Mouse (Mus musculus): Measurements from ENCODE around the gene Slc24a2. TPM values are rescaled to one million over a fixed set of nuclear protein-coding genes. Genes with fewer than 3 reads are reported as not detected.

Slc24a2 gene
- total and polyA plus RNA-seq, 3 experiments, result not detected

DNA sequence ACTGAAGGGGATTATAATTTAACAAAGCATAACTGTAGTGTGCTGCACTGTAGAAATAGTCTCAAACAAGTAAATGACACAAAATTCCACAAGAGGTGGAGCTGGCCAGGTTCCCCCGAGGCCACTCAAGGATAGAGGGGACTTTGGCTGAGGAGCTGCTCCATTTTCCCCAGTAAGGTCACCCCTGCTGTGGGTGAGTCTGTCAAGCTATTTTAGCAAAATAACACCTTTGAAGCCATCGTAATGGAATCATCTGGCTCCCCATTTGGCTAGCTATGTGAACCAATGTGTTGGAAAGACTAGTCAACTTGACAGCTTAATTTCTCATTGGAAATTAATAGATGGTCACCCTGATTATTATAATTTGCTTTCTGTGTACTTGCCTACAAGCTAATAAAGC lies 28.2 kb downstream of the Slc24a2 start:
- H3K4me1 ChIP-seq (ENCODE audit: control insufficient read depth in 1 of 2, insufficient read depth in 2 of 2, low read length in 2 of 2), result no peaks in the 10 kb centered on the region
- H3K79me2 ChIP-seq (ENCODE audit: control insufficient read depth, insufficient read depth, low read length, poor library complexity), result no peaks in the 10 kb centered on the region
- no peak overlapping the region for H3K27ac ChIP-seq (ENCODE audit: control insufficient read depth, low read depth, low read length)
- no peak overlapping the region for H3K9ac ChIP-seq (ENCODE audit: control insufficient read depth, low read depth, low read length, poor library complexity, severe bottlenecking)
- TF ChIP-seq GATA1 (IDR thresholded peaks at IDR 0.05; ENCODE audit: low read depth, low read length), result no peak
- TF ChIP-seq POLR2AphosphoS5 (IDR thresholded peaks at IDR 0.05; ENCODE audit: borderline replicate concordance, low read depth, low read length), result no peak
- no peak for TF ChIP-seq JUND (IDR thresholded peaks at IDR 0.05; ENCODE audit: low read depth, low read length)
- TF ChIP-seq NELFE (IDR thresholded peaks at IDR 0.05; ENCODE audit: low read depth, low read length), result no peak
- TF ChIP-seq MAX (IDR thresholded peaks at IDR 0.05; ENCODE audit: low read length), result no peak
- no peak for TF ChIP-seq CHD2 (IDR thresholded peaks at IDR 0.05; ENCODE audit: low read length)
- no peak for TF ChIP-seq MYC (IDR thresholded peaks at IDR 0.05; ENCODE audit: low read depth, low read length)
- no peak for TF ChIP-seq ETS1 (IDR thresholded peaks at IDR 0.05; ENCODE audit: low read depth, low read length)
- no peak for TF ChIP-seq USF1 (IDR thresholded peaks at IDR 0.05; ENCODE audit: low read depth, low read length)
- no peak for TF ChIP-seq RAD21 (IDR thresholded peaks at IDR 0.05; ENCODE audit: low read depth, low read length)
- no peak for TF ChIP-seq TCF12 (IDR thresholded peaks at IDR 0.05; ENCODE audit: low read depth, low read length)
- no peak for TF ChIP-seq BHLHE40 (IDR thresholded peaks at IDR 0.05; ENCODE audit: borderline replicate concordance, low read depth, low read length)
- no peak for TF ChIP-seq KAT2A (conservative IDR thresholded peaks at IDR 0.05; ENCODE audit: low read depth, low read length)
- TF ChIP-seq MEF2A (IDR thresholded peaks at IDR 0.05; ENCODE audit: extremely low read depth, insufficient replicate concordance, low read depth, low read length, poor library complexity, severe bottlenecking), result no peak
- no peak for TF ChIP-seq MAZ (IDR thresholded peaks at IDR 0.05; ENCODE audit: low read depth, low read length)
- no peak for TF ChIP-seq E2F4 (IDR thresholded peaks at IDR 0.05; ENCODE audit: borderline replicate concordance, low read depth, low read length)
- TF ChIP-seq SIN3A (IDR thresholded peaks at IDR 0.05; ENCODE audit: low read length), result no peak
- H3K9me3 ChIP-seq (replicated peaks; ENCODE audit: insufficient read depth, low read length), result no peaks in the 10 kb centered on the region
- no peak overlapping the region for H3K4me3 ChIP-seq (ENCODE audit: control insufficient read depth in 1 of 2, insufficient read depth in 1 of 2, low read depth in 2 of 2, low read length in 2 of 2)
- DNase-seq (ENCODE audit: low read depth, low spot score), result no peak
- H3K27me3 ChIP-seq (ENCODE audit: control insufficient read depth in 1 of 2, insufficient read depth in 2 of 2, low read length in 2 of 2), result no peaks in the 10 kb centered on the region
- H3K36me3 ChIP-seq (ENCODE audit: control insufficient read depth in 1 of 2, insufficient read depth in 2 of 2, low read length in 2 of 2), result no peaks in the 10 kb centered on the region

DNA sequence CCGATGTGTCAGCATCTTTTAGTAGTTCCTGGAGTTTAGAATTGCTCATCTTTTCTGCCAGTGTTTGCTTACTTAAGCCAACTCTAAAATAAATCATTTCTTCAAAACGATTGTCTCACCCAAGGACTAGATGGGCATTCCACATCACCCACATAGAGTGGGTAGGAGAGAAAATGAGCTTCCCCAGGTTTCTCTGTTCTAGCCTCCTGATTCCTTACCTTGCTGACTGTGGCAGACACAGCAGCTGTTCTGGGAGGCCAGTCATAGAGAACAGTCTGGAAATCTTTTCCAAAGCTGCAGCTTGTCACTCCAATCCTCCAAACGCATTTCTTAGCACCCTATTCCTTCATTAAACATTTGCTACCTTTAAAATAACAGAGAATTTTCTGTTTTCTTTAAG lies 29.0 kb downstream of the Slc24a2 start:
- no peak for TF ChIP-seq MAZ (IDR thresholded peaks at IDR 0.05; ENCODE audit: low read depth, low read length)
- no peak for TF ChIP-seq TCF12 (IDR thresholded peaks at IDR 0.05; ENCODE audit: low read depth, low read length)
- TF ChIP-seq KAT2A (conservative IDR thresholded peaks at IDR 0.05; ENCODE audit: low read depth, low read length), result no peak
- TF ChIP-seq ELF1 (IDR thresholded peaks at IDR 0.05; ENCODE audit: low read depth, low read length), result no peak
- no peaks in the 10 kb centered on the region for H3K27me3 ChIP-seq (ENCODE audit: control insufficient read depth in 1 of 2, insufficient read depth in 2 of 2, low read length in 2 of 2)
- no peak overlapping the region for H3K4me3 ChIP-seq (ENCODE audit: control insufficient read depth in 1 of 2, insufficient read depth in 1 of 2, low read depth in 2 of 2, low read length in 2 of 2)
- H3K36me3 ChIP-seq (ENCODE audit: control insufficient read depth in 1 of 2, insufficient read depth in 2 of 2, low read length in 2 of 2), result no peaks in the 10 kb centered on the region
- DNase-seq (ENCODE audit: low read depth, low spot score), result no peak
- no peaks in the 10 kb centered on the region for H3K79me2 ChIP-seq (ENCODE audit: control insufficient read depth, insufficient read depth, low read length, poor library complexity)
- no peak overlapping the region for H3K9ac ChIP-seq (ENCODE audit: control insufficient read depth, low read depth, low read length, poor library complexity, severe bottlenecking)
- no peaks in the 10 kb centered on the region for H3K4me1 ChIP-seq (ENCODE audit: control insufficient read depth in 1 of 2, insufficient read depth in 2 of 2, low read length in 2 of 2)
- H3K27ac ChIP-seq (ENCODE audit: control insufficient read depth, low read depth, low read length), result no peak overlapping the region
- H3K9me3 ChIP-seq (replicated peaks; ENCODE audit: insufficient read depth, low read length), result no peaks in the 10 kb centered on the region

Data from MEL (cell line).